Mouse (Mus musculus) CH12.LX (cell line): Measurements from ENCODE around the gene Clec2l.

Experiments used
- BHLHE40 ChIP-seq: IDR thresholded peaks from 2 replicates; pipeline ENCODE4 v1.6.1; 2011; ENCODE audit warnings: mild to moderate bottlenecking, low read depth, low read length, improper control_type of control experiment
- CHD2 ChIP-seq: IDR thresholded peaks from 2 replicates; pipeline ENCODE4 v1.6.1; 2011; ENCODE audit warnings: low read length, improper control_type of control experiment
- CTCF ChIP-seq, 2 experiments: IDR thresholded peaks in 1 of 2; conservative IDR thresholded peaks in 1 of 2; 2 replicates each; pipeline ENCODE4 v1.5.1; 2011 to 2012; ENCODE audit warnings: low read depth in 2 of 2, low read length in 2 of 2, improper control_type of control experiment in 1 of 2, inconsistent platforms in 1 of 2, mild to moderate bottlenecking in 1 of 2, moderate library complexity in 1 of 2
- ELF1 ChIP-seq: IDR thresholded peaks from 2 replicates; pipeline ENCODE4 v1.6.1; 2014; ENCODE audit warnings: low read depth, mild to moderate bottlenecking, inconsistent platforms, low read length, improper control_type of control experiment
- HCFC1 ChIP-seq: IDR thresholded peaks from 2 replicates; pipeline ENCODE4 v1.6.1; 2012; ENCODE audit warnings: low read depth, mild to moderate bottlenecking, inconsistent platforms, low read length, improper control_type of control experiment
- MAZ ChIP-seq: IDR thresholded peaks from 2 replicates; pipeline ENCODE4 v1.6.1; 2012; ENCODE audit warnings: low read depth, mild to moderate bottlenecking, inconsistent platforms, low read length, improper control_type of control experiment, moderate library complexity
- NRF1 ChIP-seq: IDR thresholded peaks from 2 replicates; pipeline ENCODE4 v1.6.1; 2014; ENCODE audit warnings: low read depth, mild to moderate bottlenecking, inconsistent platforms, low read length, improper control_type of control experiment, moderate library complexity
- POLR2A ChIP-seq: IDR thresholded peaks from 2 replicates; pipeline ENCODE4 v1.6.1; 2011; ENCODE audit warnings: low read depth, mild to moderate bottlenecking, improper control_type of control experiment, low read length
- POLR2AphosphoS2 ChIP-seq: IDR thresholded peaks from 2 replicates; pipeline ENCODE4 v1.6.1; 2011; ENCODE audit warnings: low read depth, low read length, improper control_type of control experiment
- RCOR1 ChIP-seq: conservative IDR thresholded peaks from 2 replicates; pipeline ENCODE4 v1.6.1; 2012; ENCODE audit warnings: low read depth, mild to moderate bottlenecking, inconsistent platforms, low read length, improper control_type of control experiment
- USF1 ChIP-seq: IDR thresholded peaks from 2 replicates; pipeline ENCODE4 v1.6.1; 2014; ENCODE audit warnings: low read depth, mild to moderate bottlenecking, inconsistent platforms, low read length, improper control_type of control experiment
- USF2 ChIP-seq: conservative IDR thresholded peaks from 2 replicates; pipeline ENCODE4 v1.6.1; 2011; ENCODE audit warnings: low read depth, low read length, improper control_type of control experiment
- ZC3H11A ChIP-seq: IDR thresholded peaks from 2 replicates; pipeline ENCODE4 v1.6.1; 2012; ENCODE audit warnings: low read depth, mild to moderate bottlenecking, inconsistent platforms, low read length, improper control_type of control experiment

DNA sequence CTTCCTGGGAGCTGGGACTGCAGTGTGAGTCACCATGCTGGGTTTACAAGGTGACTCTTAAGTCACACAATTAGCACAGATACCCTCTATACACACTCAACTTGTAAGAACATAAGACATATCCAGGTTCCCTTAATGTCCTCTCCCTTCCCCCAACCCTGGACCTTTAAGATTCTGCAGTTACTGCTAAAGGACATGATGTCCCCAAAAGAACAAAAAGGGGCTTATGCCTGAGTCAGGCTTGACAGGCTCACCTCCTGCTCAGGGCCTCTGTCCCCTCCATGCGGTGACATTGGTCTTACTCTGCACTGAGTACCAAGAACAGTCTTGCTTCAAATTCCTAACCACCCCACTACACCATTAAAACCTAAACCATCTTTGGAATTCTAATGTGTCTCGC, 30.0 kb upstream of the Clec2l start:
- TF ChIP-seq CTCF (conservative IDR thresholded peaks at IDR 0.05 in 1 of 2, IDR thresholded peaks at IDR 0.05 in 1 of 2; ENCODE audit: low read depth in 2 of 2, low read length in 2 of 2) = no peak
- TF ChIP-seq RCOR1 = no peak
- TF ChIP-seq ELF1 = no peak
- no peak for TF ChIP-seq MAZ
- no peak for TF ChIP-seq USF2
- TF ChIP-seq HCFC1 = no peak
- TF ChIP-seq POLR2A = no peak
- TF ChIP-seq POLR2AphosphoS2 = no peak
- no peak for TF ChIP-seq CHD2
- TF ChIP-seq BHLHE40 = no peak
- no peak for TF ChIP-seq ZC3H11A
- TF ChIP-seq NRF1 = no peak
- TF ChIP-seq USF1 = no peak
